Mouse (Mus musculus) cerebellum, postnatal 4 days (tissue): ENCODE results near the gene Ptpn18.

Experiments used
- DNase-seq, 2 experiments: peaks; one replicate each; pipeline ENCODE4 v3.0.0; 2022; ENCODE audit warnings: low spot score in 2 of 2, mixed read lengths in 1 of 2

Ptpn18 gene

DNA sequence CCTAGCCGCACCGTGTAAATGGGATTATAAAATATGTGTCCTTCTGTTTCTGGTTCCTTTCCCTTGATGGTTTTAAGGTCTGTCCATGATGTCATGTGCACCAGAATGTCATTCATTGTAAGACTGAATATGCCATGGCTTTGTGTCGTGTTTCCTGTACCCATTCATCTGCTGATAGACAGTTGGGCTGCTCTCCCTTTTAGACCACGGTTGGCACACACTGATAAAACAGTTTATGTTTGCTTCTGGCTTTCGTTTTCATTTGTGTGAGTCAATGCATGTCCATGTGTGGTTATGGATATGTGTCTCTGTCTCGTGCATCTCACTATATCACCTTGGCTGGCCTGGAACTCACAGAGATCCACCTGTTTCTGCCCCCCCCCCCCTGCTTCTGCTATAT lies 5.9 kb downstream of the Ptpn18 start:
- no peak for DNase-seq

DNA sequence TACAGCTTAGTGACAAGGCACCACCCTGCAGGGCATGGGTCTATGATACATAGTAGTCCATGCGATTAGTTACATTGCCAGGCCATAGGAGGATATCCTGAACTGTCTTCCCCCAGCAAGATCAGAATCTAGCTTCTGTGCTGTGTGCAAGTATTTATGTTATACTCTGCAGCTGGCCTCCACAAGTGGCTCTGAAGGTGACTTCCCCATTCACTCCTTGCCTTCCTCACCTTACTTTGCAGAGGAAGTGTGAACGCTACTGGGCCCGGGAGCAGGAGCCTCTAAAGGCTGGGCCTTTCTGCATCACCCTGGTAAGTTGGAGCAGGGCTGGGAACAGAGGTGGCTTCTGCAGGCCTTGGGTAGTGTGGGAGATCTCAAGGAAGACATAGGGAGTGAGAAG lies 8.5 kb downstream of the Ptpn18 start:
- DNase-seq: no peak

DNA sequence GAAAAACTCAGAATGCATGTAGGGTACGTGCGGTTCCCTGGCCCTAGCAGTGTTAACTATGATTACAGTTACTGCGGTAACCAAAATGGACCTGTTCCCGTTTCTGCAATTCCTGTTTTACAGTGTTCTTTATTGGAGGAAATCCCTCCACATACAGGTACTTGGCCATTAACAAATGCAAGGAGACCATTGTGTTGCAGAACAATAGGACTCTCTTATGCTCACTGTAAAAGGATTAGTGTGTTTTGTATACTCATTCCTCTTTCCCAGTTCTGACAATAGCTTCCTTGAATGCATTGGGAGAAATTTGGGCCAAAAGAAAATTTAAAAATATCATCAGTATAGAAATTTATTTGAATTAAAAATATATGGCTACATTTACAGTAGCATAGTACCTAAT lies 8.9 kb downstream of the Ptpn18 start:
- DNase-seq: no peak

DNA sequence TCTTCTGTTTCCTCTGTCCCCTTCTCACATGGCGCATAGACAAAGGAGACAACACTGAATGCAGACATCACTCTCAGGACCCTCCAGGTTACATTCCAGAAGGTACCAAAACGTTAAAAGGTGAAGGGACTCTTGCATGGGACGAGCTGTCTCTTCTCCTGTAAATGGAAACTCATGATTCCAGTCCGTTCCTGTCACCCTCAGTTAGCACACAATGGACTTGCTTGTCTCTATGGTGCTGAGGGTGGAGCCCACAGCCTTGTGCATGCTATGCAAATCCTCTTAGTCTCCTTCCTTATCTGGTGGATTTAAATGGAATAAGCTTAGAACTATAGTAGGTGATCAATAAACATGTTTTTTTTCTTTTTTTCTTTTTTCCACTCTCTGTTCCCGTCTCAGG lies 10.2 kb downstream of the Ptpn18 start:
- DNase-seq: no peak

DNA sequence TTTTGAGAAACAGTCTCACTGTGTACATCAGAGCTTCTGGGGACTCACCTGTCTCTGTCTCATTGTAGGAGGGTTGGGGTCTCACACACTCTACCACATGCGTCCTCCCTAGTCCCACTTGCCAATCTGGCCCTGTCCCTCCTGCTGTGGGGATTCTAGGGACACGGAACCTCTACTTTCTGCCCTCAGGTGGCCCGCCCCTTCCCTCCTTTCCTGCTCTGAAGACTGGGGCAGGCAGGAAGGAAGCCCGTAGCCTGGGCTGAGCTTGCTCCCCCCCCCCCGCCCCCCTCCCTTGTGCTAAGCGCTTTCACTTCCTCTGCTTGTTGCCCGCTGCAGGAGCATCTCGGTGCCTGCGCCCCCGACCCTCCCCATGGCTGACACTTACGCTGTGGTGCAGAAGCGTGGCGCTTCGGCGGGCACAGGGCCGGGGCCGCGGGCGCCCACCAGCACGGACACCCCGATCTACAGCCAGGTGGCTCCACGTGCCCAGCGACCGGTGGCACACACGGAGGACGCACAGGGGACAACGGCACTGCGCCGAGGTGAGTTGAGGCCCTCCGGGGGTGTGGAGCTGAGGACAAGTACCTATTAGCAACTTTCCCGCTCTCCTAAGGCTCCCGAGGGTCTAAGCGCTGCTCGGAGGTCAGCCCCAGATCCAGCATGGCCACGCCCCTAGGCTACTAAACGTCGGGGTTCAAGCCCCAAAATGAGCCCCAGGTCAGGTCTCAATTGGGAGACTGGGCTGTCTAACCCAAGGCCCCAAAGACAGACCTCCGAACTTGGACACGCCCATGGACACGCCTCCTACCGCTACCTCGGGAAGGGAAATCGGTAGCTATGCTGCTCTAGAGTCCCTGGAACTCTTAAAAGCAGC lies 13.1 kb downstream of the Ptpn18 start:
- peak in 1 of 2 experiments; percentile 9 for DNase-seq

DNA sequence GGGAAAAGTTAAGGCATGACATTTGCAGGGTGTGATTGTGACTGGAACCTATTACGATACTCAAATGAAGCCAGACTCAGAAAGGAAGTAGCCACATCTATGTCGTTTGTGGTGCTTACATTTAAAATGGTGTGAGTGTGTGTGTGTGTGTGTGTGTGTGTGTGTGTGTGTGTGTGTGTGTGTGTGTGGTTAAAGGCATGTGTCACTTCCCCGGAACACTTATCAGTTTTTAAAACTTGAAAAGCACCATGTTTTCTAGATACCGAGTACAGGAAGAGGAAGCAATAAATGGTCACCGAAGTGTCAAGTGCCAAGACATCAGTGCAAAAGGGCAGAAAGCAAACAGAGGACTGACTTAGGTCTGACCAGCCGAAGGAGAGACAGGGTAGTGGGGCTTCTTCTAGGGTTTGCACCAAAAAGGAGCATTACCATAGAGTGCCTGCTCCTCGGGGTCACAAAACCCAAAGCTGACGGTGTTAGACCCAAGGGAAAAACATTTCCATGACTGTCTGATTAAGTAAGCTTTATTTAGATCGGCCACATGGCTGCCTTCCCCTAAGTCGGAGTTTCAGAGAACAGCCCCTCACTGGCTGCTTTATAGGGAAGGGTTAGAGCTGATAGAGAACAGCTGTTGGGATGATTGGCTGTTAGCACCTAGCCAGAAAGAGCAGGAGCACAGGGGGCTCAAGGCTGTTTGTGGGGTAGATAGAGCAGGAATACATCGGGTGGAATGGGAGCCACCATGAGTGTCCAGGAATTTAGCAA lies 19.5 kb downstream of the Ptpn18 start:
- DNase-seq: no peak

DNA sequence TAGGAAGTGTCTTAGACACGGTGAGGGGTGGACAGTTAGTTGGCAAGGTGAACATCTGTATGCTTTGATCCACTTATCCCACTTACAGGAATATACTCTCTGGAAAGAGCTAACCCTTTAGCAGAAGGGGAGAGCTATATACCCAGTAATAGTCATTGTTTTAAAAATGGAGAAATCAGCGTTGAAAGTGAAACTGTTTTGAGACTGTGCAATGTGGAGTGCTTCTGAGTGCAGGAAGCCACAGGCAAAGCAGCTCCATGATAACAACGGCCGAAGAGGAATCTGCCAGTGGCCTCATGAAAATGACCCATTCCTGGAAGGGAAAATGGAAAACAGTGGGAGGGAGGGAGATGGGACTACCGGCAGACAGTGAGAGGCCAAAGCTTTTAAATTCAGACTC lies 21.2 kb downstream of the Ptpn18 start:
- no peak for DNase-seq

DNA sequence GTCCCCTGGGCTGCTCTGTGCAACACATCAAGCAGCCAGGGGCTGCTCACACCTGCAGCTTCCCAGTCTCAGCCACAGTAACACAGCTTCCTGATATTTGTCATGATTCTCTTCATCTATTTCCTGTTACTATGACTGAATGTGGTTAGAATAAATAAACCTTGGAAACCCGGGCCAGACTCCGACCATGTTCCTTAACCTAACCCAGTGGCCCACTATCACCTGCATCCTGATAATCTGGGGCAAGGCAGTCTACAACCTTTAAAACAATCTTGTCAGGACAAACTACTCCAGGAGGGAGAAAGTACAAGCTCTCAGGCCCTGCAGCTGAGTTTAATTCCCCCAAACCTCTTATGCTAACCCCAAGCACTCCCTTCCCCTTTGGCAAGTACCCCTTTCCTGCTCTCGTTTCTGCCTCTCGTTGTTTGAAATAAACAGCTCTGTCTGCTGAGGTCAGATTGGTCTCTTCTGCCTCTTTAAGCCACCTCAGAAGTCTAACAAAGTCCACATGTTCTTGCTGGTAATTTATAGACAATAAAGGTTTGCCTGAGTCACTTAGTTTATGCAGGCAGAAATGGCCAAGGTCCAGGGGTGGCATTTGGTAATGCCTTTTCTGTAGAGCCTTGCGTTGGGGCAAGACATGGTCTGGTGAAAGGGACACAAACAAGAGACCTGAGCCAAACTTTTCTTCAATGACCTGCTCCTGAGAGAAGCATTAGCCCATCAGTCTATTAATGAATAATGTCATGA lies 22.5 kb downstream of the Ptpn18 start:
- no peak for DNase-seq

DNA sequence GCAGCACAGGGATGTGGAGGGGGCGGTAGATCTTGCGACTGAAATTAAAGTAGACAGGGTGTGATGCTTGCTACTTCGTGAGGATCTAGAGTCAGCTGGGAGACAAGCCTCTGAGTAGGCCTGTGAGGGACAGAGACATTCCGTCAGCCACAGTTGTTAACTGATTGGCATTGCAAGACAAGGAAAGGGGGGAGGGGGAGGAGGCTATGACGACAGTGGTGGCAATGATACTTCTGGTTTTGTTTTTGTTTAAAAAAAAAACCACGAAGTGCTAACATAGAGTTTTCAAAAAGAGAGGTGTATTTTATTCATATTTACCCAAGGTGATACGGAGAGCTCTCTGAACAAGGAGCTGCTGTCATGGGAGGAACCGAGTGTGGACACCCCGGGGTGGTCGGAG lies 24.9 kb downstream of the Ptpn18 start:
- DNase-seq: no peak

DNA sequence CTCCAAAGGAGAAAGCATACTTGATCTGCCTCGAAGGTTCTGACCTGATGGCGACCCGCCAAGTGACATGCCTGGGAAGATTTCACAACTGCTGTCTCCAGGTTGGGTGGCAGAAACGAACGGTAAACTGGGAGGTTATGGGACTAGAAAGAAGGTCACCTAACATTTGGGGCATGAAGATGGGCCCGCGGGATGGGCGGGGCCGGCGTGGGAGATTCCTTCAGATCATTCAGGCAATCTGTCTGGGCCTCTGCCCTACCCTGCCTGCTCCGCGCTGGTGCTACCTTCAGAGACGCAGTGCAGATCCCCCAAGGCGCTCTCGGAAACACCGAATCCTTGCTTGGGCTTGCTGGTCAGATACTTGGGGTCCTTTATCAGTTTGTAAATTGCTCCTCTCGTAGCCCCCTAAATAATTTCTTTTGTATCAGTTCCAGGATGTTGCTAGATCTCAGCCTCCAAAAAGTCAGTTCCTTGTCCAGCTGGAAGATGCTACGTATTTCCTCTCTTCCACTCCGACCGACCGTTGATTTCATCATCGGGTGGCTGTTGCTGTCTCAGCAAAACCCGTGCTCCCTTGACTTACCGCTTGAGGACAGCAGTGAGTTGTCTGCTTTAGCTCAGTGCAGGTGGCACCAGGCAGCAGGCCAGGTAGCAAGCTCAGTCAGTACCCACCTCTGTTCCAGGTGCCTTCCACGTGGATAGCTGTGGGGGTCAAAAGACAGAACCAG lies 26.1 kb downstream of the Ptpn18 start:
- DNase-seq: peak; percentile 37 to 42

DNA sequence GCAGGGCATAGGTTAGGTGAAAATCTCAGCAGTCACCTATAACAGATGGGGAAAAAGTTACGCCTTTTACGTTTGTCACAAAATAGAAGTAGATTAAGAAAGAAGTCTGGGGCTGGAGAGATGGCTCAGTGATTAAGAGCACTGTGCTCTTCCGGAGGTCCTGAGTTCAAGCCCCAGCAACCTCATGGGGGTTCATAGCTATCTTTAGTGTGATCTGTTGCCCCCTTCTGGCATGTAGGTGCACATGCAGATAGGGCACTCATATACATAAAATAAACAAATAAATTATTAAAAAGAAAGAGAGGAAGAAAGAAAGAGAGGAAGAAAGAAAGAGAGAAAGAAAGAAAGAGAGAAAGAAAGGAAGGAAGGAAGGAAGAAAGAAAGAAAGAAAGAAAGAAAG lies 27.8 kb downstream of the Ptpn18 start:
- DNase-seq: no peak

DNA sequence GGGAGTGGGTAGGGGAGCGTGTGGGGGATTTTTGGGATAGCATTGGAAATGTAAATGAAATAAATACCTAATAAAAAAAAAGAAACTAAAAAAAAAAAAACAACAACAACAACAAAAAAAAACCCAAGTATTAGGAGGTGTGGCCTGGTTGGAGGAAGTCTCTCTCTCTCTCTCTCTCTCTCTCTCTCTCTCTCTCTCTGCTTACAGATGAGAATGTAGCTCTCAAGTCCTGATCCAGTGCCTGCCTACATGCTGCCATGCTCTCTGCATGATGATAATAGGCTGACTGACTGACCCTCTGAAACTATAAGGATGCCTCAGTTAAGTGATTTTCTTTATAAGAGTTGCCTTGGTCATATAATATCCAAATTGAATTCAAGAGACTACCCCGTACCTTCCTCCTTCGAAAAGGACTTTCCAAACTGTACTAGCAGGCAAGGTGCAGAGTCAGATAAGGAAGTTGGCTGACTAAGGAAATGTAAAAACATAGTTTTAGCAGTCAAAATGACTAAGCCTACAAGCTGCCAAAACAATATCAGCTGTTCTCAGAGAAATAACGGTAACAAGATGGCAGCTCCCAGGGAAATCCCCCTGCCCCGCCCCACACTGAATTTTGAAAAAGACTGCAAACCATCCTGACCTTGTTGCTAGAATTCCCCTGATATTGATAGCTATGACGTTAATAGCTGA lies 30.4 kb downstream of the Ptpn18 start:
- no peak for DNase-seq

DNA sequence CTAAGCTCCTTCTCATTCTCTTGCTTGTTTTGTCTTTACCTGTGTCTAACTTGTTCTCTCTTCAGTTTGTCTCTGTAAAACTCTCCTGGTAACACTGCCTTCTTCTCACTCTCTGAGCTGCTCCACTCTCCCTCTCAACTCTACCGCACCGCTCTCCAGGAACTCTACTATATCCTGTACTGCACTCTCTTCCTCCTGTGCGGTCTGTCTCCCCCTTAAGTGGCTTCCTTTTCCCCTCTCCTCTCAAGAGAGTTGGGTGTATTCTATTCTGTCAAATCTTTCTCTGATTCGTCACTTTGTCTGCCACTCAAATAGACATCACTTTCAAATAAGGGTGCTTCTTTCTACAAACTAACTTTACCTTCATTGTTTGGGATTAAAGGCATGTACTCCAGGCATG lies 31.9 kb downstream of the Ptpn18 start:
- no peak for DNase-seq

DNA sequence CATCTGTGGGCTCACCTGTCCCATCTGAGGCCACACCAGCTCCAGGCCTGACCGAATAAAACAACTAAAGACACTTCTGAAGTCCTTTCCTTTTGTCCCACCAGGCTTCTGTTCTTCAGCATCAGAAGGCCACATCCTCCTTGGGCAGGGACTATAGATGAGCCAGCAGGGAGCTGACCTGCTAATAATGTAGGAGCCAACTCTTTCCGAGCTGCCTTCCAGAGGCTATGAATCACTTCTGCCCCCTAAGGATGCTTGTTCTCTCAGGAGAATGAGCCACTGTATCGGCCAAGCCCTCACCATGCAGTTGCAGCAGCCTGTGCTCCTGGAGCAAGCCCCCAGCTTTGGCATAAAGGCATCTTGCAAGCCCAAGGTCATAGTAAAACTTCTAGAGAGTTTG lies 43.4 kb downstream of the Ptpn18 start:
- no peak for DNase-seq

DNA sequence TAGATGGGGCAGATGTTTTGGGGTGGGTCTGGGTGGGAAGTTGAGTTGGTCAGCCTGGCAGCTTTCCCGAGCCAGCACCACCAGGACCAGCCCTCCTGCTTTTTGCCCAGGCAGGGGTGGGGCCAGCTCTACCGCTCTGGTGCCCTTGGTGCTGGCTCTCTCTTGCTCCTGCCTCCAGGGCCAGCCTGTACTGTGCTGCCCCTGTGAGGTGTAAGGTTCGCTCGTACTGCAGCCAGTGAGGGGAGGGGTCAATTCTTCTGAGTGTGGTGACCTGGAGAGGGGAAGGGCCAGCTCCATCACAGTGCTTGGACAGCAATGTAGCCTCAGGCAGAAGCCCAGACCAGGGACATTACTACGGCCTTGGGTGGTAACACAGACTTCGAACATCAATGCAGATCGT lies 45.7 kb downstream of the Ptpn18 start:
- DNase-seq: no peak

DNA sequence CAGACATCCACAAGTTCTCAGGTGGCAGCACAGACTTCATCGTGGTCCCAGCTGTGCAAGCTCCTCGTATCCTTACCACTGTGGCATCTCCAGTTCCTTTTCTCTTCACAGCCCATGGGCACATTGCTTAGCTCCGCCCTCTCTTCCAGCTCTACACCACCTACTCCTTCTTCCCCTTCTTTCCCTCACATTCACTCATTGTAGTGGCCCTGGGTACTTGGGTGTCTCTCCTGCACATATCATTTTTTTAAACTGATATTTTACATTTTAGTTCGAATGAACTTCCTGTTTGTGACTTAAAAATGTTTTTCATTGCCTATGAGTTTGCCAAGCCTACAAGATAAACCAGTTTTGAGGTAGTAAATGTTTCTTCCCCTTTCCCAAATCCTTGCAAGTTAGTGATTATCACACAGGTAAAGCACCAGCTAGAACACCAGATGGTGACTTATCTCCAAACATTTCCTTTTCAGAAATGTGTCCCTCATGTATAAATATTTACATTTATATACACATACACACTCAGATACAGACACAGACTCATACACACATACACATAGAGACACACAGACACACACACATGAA lies 46.5 kb downstream of the Ptpn18 start:
- no peak for DNase-seq

DNA sequence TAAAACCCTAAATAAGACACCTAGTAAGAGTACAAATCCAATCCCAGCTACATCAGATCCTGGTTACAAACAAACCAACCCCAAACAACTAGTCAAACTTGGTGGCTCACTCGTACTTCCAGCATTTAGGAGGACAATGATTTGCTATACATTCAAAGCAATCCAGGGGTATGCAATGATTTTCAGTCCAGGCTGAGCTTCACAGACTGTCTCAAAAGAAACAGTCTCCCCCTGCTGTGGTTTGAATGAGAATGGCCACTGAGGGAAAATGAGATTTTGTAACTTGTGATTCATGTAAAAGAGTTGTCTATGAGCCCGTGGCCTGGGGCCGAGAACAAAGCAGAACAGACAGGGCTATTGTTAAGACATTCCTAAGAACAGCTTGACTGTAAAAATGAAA lies 48.4 kb downstream of the Ptpn18 start:
- no peak for DNase-seq

DNA sequence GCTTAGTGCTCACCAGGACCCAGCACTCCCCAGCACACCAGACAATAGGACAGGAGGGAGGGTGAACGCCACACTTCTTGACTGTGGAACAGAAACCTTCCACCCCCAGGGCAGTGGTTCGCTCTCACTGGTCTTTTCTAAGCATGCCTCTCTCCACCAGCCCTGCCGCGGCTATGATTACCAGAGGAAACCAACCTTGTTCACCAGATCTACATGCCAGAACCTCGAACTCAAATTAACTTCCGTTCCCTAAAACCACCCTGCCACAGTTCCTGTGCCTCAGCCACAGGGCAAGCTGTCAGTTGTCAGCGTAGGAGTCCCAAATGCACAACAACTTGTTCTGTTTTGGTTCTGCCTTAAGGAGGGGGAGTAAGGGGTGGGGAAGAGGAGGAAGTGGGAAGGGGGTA lies 51.0 kb downstream of the Ptpn18 start:
- DNase-seq: no peak

DNA sequence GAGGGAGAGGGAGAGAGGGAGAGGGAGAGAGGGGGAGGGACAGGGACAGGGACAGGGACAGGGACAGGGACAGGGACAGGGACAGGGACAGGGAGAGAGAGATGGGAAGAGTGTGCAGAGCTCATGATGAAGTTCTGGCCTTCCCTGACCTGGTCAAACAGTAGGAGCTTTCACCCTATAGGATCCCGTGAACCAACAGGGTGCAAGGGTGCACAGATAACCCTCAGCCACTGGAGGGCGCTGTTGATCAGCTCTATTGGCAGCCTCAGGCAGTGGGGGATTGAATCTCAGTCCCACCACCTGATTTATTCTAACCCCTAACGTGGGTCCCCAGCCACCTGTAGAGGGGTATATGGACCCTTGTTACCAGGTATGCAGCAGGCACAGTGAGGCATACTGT lies 51.5 kb downstream of the Ptpn18 start:
- DNase-seq: peak in 1 of 2 experiments; percentile 57

DNA sequence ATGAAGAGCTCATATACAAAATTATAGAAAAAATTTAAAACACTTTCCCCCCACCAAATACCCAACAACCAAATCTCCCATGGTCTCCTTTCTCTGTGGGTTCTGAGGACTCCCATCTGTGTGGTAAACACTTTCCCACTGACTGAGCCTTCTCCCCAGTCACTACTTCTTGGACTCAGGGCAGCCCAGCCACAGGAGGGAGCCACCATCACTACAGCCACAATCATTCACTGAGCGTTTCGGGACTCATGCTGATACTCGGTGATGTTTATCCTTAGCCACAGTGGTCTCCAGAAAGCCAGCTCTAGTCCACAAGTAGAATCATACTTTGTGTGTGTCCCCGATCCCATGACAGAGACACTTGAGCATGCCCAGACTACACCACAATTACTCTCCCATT lies 53.5 kb downstream of the Ptpn18 start:
- DNase-seq: no peak

DNA sequence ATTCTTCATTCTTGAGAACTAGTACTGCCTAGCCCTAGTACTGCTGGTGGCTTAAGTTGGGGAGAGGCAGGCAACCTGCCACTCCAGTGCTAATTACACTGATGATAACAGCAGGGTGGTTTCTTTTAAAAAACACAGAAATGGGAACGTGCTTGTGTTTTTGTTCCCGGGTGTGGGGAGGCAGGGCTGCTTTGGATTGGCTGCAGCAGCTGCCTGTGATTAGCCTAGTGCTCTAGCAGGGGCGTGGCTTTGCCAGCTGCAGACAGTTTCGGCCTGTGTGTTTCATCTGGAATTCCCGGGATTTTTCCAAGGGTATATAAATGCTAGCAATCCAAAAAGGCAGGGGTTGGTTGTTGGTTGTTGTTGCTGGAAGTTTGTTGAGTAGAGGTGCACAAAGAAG lies 57.0 kb downstream of the Ptpn18 start:
- no peak for DNase-seq
